Mouse (Mus musculus): ENCODE results near the gene Zcchc3. TPM values are rescaled to one million over a fixed set of nuclear protein-coding genes. Genes with fewer than 3 reads are reported as not detected.

Gene Zcchc3
- polyA plus RNA-seq (2014; fragmentation: Illumina TruSeq; extraction: RNeasy Lipid Tissue Mini Kit (QIAGEN cat#74804); ENCODE audit: low replicate concordance), result 0.82 TPM

GRCm38 (mm10) chr2:152414591-152415165 lies at the start of gene Zcchc3:
Gene Zcchc3, minus strand, starts transcription at chr2:152415027.

GRCm38 (mm10) chr2:152415287-152415686 lies 460 bp upstream of the Zcchc3 start, which contains the start of gene 6820408C15Rik:
Gene 6820408C15Rik, plus strand, starts transcription at chr2:152415587.

DNA sequence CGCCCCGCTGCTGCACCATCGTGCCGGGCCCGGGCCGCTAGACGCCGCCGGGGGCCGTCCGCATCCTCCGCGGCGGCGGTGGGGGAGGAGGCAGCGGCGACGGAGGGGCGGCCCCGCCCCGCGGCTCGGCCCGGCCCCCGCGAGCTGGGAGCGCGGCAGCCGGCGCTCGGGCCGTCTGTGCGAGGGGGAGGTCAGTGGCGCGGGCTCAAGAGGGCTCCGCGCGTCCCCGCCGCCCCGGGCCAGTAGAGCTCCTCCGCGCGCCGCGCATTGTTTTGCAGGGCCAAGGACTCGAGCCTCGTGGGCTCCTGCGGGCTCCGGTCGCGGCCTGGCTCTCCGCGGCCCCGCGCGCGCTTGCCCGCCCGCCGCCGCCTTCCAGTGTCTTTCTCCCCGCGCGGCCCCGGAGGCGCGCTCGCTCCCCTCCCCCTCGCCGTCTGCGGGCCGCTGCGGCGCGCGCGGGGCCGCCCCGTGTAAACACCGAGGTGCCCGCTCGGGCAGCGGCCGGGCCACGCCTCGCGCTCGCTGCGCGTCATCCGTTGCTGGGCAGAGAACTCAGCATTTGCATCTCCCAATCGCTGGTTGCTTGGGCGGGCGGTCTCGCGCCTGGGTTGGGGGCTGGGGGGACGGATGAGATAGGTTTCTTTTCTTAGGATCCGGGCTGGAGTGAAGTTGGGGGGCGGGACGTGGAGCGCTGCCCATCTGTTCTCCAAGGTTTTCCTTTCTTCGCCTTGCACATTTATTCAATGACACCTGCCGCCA lies 17.0 kb downstream of the Zcchc3 start, which contains the start of gene Sox12:
Sox12 (minus strand) TSS at position 384 of the 756 bp plus-strand sequence.

DNA sequence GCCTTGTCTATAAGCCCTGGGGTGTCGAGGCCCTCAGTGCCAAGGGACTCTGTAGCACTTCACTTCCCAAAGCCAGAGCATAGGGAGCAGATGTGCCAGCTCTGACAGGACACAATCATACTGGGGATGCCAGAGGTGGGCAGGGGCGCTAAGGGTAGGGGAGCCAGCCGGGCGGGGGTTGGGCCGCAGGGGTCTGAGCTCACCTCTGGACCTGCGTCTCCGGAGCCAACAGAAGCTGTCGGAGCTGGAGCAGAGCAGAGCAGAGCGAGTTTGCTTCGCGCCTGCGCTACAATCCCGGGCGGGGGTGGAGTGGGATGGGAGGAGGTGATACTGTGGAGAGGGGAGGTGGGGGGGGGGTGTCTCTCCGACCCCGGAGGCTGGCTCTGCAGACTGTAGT lies 38.5 kb downstream of the Zcchc3 start, which contains the start of gene Nrsn2:
Nrsn2 (minus strand) TSS at position 294 of the 397 bp plus-strand sequence.

Other genes starting within 250 kb of the Zcchc3 start
- gene Csnk2a1, start 188.2 kb downstream of the Zcchc3 start, polyA plus RNA-seq (2014; fragmentation: Illumina TruSeq; extraction: RNeasy Lipid Tissue Mini Kit (QIAGEN cat#74804); ENCODE audit: low replicate concordance), result 190 TPM
- 22.9 TPM for gene Tbc1d20, start 121.2 kb downstream of the Zcchc3 start, polyA plus RNA-seq (2014; fragmentation: Illumina TruSeq; extraction: RNeasy Lipid Tissue Mini Kit (QIAGEN cat#74804); ENCODE audit: low replicate concordance)
- 1.3 TPM for gene Rbck1, start 82.4 kb downstream of the Zcchc3 start, polyA plus RNA-seq (2014; fragmentation: Illumina TruSeq; extraction: RNeasy Lipid Tissue Mini Kit (QIAGEN cat#74804); ENCODE audit: low replicate concordance)
- 0.26 TPM for gene Trib3, start 71.0 kb downstream of the Zcchc3 start, polyA plus RNA-seq (2014; fragmentation: Illumina TruSeq; extraction: RNeasy Lipid Tissue Mini Kit (QIAGEN cat#74804); ENCODE audit: low replicate concordance)
- gene Nrsn2, start 38.4 kb downstream of the Zcchc3 start, polyA plus RNA-seq (2014; fragmentation: Illumina TruSeq; extraction: RNeasy Lipid Tissue Mini Kit (QIAGEN cat#74804); ENCODE audit: low replicate concordance), result not detected
- 0.11 TPM for gene Sox12, start 17.0 kb downstream of the Zcchc3 start, polyA plus RNA-seq (2014; fragmentation: Illumina TruSeq; extraction: RNeasy Lipid Tissue Mini Kit (QIAGEN cat#74804); ENCODE audit: low replicate concordance)
- gene 6820408C15Rik, start 560 bp upstream of the Zcchc3 start, polyA plus RNA-seq (2014; fragmentation: Illumina TruSeq; extraction: RNeasy Lipid Tissue Mini Kit (QIAGEN cat#74804); ENCODE audit: low replicate concordance), result not detected
- not detected for gene Defb23, start 49.6 kb upstream of the Zcchc3 start, polyA plus RNA-seq (2014; fragmentation: Illumina TruSeq; extraction: RNeasy Lipid Tissue Mini Kit (QIAGEN cat#74804); ENCODE audit: low replicate concordance)
- gene Defb20, start 62.0 kb upstream of the Zcchc3 start, polyA plus RNA-seq (2014; fragmentation: Illumina TruSeq; extraction: RNeasy Lipid Tissue Mini Kit (QIAGEN cat#74804); ENCODE audit: low replicate concordance), result not detected
- gene Defb22, start 75.1 kb upstream of the Zcchc3 start, polyA plus RNA-seq (2014; fragmentation: Illumina TruSeq; extraction: RNeasy Lipid Tissue Mini Kit (QIAGEN cat#74804); ENCODE audit: low replicate concordance), result not detected
- not detected for gene Defb26, start 96.7 kb upstream of the Zcchc3 start, polyA plus RNA-seq (2014; fragmentation: Illumina TruSeq; extraction: RNeasy Lipid Tissue Mini Kit (QIAGEN cat#74804); ENCODE audit: low replicate concordance)
- gene Defb28, start 103.2 kb upstream of the Zcchc3 start, polyA plus RNA-seq (2014; fragmentation: Illumina TruSeq; extraction: RNeasy Lipid Tissue Mini Kit (QIAGEN cat#74804); ENCODE audit: low replicate concordance), result not detected
- gene Defb29, start 125.1 kb upstream of the Zcchc3 start, polyA plus RNA-seq (2014; fragmentation: Illumina TruSeq; extraction: RNeasy Lipid Tissue Mini Kit (QIAGEN cat#74804); ENCODE audit: low replicate concordance), result not detected
- gene Gm17416, start 154.3 kb upstream of the Zcchc3 start, polyA plus RNA-seq (2014; fragmentation: Illumina TruSeq; extraction: RNeasy Lipid Tissue Mini Kit (QIAGEN cat#74804); ENCODE audit: low replicate concordance), result not detected
- not detected for gene Defb21, start 157.7 kb upstream of the Zcchc3 start, polyA plus RNA-seq (2014; fragmentation: Illumina TruSeq; extraction: RNeasy Lipid Tissue Mini Kit (QIAGEN cat#74804); ENCODE audit: low replicate concordance)
- gene Defb19, start 165.3 kb upstream of the Zcchc3 start, polyA plus RNA-seq (2014; fragmentation: Illumina TruSeq; extraction: RNeasy Lipid Tissue Mini Kit (QIAGEN cat#74804); ENCODE audit: low replicate concordance), result not detected
- not detected for gene Defb45, start 184.4 kb upstream of the Zcchc3 start, polyA plus RNA-seq (2014; fragmentation: Illumina TruSeq; extraction: RNeasy Lipid Tissue Mini Kit (QIAGEN cat#74804); ENCODE audit: low replicate concordance)
- gene Defb36, start 189.3 kb upstream of the Zcchc3 start, polyA plus RNA-seq (2014; fragmentation: Illumina TruSeq; extraction: RNeasy Lipid Tissue Mini Kit (QIAGEN cat#74804); ENCODE audit: low replicate concordance), result not detected
- gene Defb25, start 208.0 kb upstream of the Zcchc3 start, polyA plus RNA-seq (2014; fragmentation: Illumina TruSeq; extraction: RNeasy Lipid Tissue Mini Kit (QIAGEN cat#74804); ENCODE audit: low replicate concordance), result not detected
- gene Rem1, start 211.9 kb upstream of the Zcchc3 start, polyA plus RNA-seq (2014; fragmentation: Illumina TruSeq; extraction: RNeasy Lipid Tissue Mini Kit (QIAGEN cat#74804); ENCODE audit: low replicate concordance), result 0.26 TPM

Data from small intestine, adult 10 weeks (tissue).